Mouse (Mus musculus) heart, adult 2 months (tissue): ENCODE results near the gene Nfatc2ip.

ENCODE experiments used
- CTCF ChIP-seq: fragments of 200-600 bp; IDR thresholded peaks from 2 replicates; pipeline ENCODE4 v1.8.1; 2022; ENCODE audit warnings: antibody characterized with exemption, mild to moderate bottlenecking, moderate library complexity
- EP300 ChIP-seq: fragments of 200-500 bp; IDR thresholded peaks from 2 replicates; pipeline ENCODE4 v1.6.1; 2011; ENCODE audit warnings: low read depth, low read length, control low read depth; ENCODE audit not compliant: insufficient read depth
- POLR2A ChIP-seq: fragments of 200-500 bp; IDR thresholded peaks from 2 replicates; pipeline ENCODE4 v1.6.1; 2011; ENCODE audit warnings: mild to moderate bottlenecking, low read depth, low read length, control low read depth; ENCODE audit not compliant: insufficient read depth

DNA sequence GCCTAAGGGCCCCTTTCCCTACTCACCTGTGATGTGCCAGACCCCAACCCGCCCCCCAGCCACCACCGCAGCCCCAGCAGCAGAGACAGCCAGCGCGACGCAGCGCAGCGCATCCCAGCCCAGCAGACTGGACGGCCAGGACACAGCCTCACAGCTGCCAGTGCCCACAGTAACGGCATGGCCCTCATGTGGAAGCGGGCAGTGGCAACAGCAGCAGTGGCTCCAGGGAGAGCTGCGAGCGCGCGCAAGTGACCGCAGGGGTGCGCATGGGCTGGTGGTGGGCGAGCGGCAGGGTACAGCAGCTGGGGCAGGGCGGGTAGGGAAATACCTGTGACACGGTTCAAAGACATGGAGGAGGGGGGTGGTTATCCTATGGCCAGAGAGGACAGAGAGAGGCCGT, 49.7 kb upstream of the Nfatc2ip start:
- no peak for TF ChIP-seq CTCF
- no peak for TF ChIP-seq POLR2A
- TF ChIP-seq EP300 = no peak
